ENCODE assay signal across 10 mouse cellular contexts in genomic region chr2:106855184-106855583, GRCm38 (mm10).
DNase-seq lines count a peak whose midpoint lies in the region; ATAC-seq lines count a peak whose summit lies in the region.
"Had no signal": no experiment of that assay in that cellular context is flagged by ENCODE, and none has a peak within 500 bp of the region (broad histone marks: within the 10 kb centered on the region; RNA-seq: fewer than 3 reads in every experiment).

No protein-coding gene starts in this region.

- no peak for ATAC-seq in heart, embryonic 13.5 days (ENCODE audit: extremely low read depth, insufficient number of reproducible peaks, low FRiP score, low TSS enrichment)
- no peak for ATAC-seq in neural tube, embryonic 11.5 days (ENCODE audit: insufficient read depth, low FRiP score, low TSS enrichment)
- ATAC-seq in neural tube, embryonic 15.5 days (ENCODE audit: low FRiP score) = no peak
- ATAC-seq in kidney, embryonic 16.5 days (ENCODE audit: low FRiP score, low TSS enrichment) = no peak
- ATAC-seq in inflammation-experienced regulatory T-cells, adult 6 months = no peak

- no peak overlapping the region for H3K4me3 ChIP-seq in heart, embryonic 13.5 days
- no peak overlapping the region for H3K4me3 ChIP-seq in neural tube, embryonic 11.5 days (ENCODE audit: low read depth, low read length)
- no peak overlapping the region for H3K4me3 ChIP-seq in neural tube, embryonic 15.5 days (replicated peaks)
- no peak overlapping the region for H3K4me3 ChIP-seq in kidney, embryonic 16.5 days (ENCODE audit: low read length)
- H3K4me3 ChIP-seq: limb, embryonic 12.5 days had no signal

- no peak for DNase-seq in heart, adult 11 months
- DNase-seq in neural tube, embryonic 11.5 days (ENCODE audit: low spot score) = peak; percentile 38
- DNase-seq in retina, postnatal 1 day = peak; percentile 32
- no peak for DNase-seq in embryo, embryonic 10.5 days (ENCODE audit: low spot score)
- DNase-seq: cerebellum, adult 8-10 months had no signal

- H3K36me3 ChIP-seq in heart, embryonic 13.5 days = no peaks in the 10 kb centered on the region
- H3K36me3 ChIP-seq in neural tube, embryonic 11.5 days (ENCODE audit: control insufficient read depth, insufficient read depth, low read length) = no peaks in the 10 kb centered on the region
- H3K36me3 ChIP-seq in neural tube, embryonic 15.5 days = no peaks in the 10 kb centered on the region
- no peaks in the 10 kb centered on the region for H3K36me3 ChIP-seq in kidney, embryonic 16.5 days (ENCODE audit: insufficient read depth, low read length)
- H3K36me3 ChIP-seq: limb, embryonic 12.5 days had no signal

- H3K4me1 ChIP-seq in heart, embryonic 13.5 days = peaks cover 75% of the 10 kb centered on the region
- peaks cover 33% of the 10 kb centered on the region for H3K4me1 ChIP-seq in neural tube, embryonic 11.5 days (ENCODE audit: control insufficient read depth, insufficient read depth, low read length)
- H3K4me1 ChIP-seq in neural tube, embryonic 15.5 days = peaks cover 45% of the 10 kb centered on the region
- peaks cover 38% of the 10 kb centered on the region for H3K4me1 ChIP-seq in kidney, embryonic 16.5 days (ENCODE audit: insufficient read depth, low read length)

- no peaks in the 10 kb centered on the region for H3K27me3 ChIP-seq in heart, embryonic 13.5 days (replicated peaks)
- no peaks in the 10 kb centered on the region for H3K27me3 ChIP-seq in neural tube, embryonic 11.5 days (ENCODE audit: control insufficient read depth, insufficient read depth, low read length)
- H3K27me3 ChIP-seq in neural tube, embryonic 15.5 days (replicated peaks) = no peaks in the 10 kb centered on the region
- H3K27me3 ChIP-seq in kidney, embryonic 16.5 days (ENCODE audit: insufficient read depth, low read length) = no peaks in the 10 kb centered on the region

- peak overlapping the region; percentile 42 for H3K4me2 ChIP-seq in heart, embryonic 13.5 days
- no peak overlapping the region for H3K4me2 ChIP-seq in neural tube, embryonic 11.5 days (ENCODE audit: low read depth)
- H3K4me2 ChIP-seq in neural tube, embryonic 15.5 days = no peak overlapping the region
- H3K4me2 ChIP-seq in kidney, embryonic 16.5 days (replicated peaks; ENCODE audit: low read depth, low read length) = peak overlapping the region; percentile 30; the same call in 1 of the 2 replicates

- peak overlapping the region; percentile 80 for H3K27ac ChIP-seq in heart, embryonic 13.5 days (replicated peaks)
- H3K27ac ChIP-seq in neural tube, embryonic 11.5 days (ENCODE audit: low read depth, low read length) = no peak overlapping the region
- no peak overlapping the region for H3K27ac ChIP-seq in neural tube, embryonic 15.5 days (replicated peaks)
- H3K27ac ChIP-seq in kidney, embryonic 16.5 days (ENCODE audit: low read length) = no peak overlapping the region

- H3K9me3 ChIP-seq in heart, embryonic 13.5 days = no peaks in the 10 kb centered on the region
- no peaks in the 10 kb centered on the region for H3K9me3 ChIP-seq in neural tube, embryonic 11.5 days (ENCODE audit: control insufficient read depth, low read length)
- no peaks in the 10 kb centered on the region for H3K9me3 ChIP-seq in neural tube, embryonic 15.5 days (replicated peaks)
- no peaks in the 10 kb centered on the region for H3K9me3 ChIP-seq in kidney, embryonic 16.5 days (ENCODE audit: low read length)
- H3K9me3 ChIP-seq: limb, embryonic 12.5 days had no signal

- peak overlapping the region; percentile 62 for H3K9ac ChIP-seq in heart, embryonic 13.5 days
- H3K9ac ChIP-seq in neural tube, embryonic 11.5 days (ENCODE audit: low read length) = no peak overlapping the region
- H3K9ac ChIP-seq in neural tube, embryonic 15.5 days (replicated peaks) = no peak overlapping the region
- H3K9ac ChIP-seq in kidney, embryonic 16.5 days (replicated peaks; ENCODE audit: low read length) = no peak overlapping the region
- H3K9ac ChIP-seq: limb, embryonic 12.5 days had no signal

- WGBS in heart, embryonic 13.5 days = 57% methylated on average over 13 of the region's 13 CpGs
- WGBS in neural tube, embryonic 11.5 days = 44% methylated on average over 13 of the region's 13 CpGs
- 24% methylated on average over 13 of the region's 13 CpGs for WGBS in neural tube, embryonic 15.5 days
- 26% methylated on average over 13 of the region's 13 CpGs for WGBS in kidney, embryonic 16.5 days

Comparison
In these comparisons a context has a peak if more than half of its experiments do, and no peak if none do; other contexts are left out.
1. H3K4me2 ChIP-seq: peak in heart, embryonic 13.5 days (single experiment) and kidney, embryonic 16.5 days (single experiment); none in neural tube, embryonic 11.5 days (single experiment) and neural tube, embryonic 15.5 days (single experiment).
2. DNase-seq: peak in neural tube, embryonic 11.5 days (single experiment) and retina, postnatal 1 day (single experiment); none in heart, adult 11 months (single experiment) and embryo, embryonic 10.5 days (single experiment).